Mouse (Mus musculus): Measurements from ENCODE around the gene Olfr2.

Gene Olfr2

GRCm38 (mm10) chr7:107005972-107006371 lies at the start of gene Olfr2:
Gene Olfr2, minus strand, starts transcription at chr7:107006072.
- no peak for DNase-seq (ENCODE audit: low read depth)

- DNase-seq (ENCODE audit: low read depth): peak; percentile 6
These were observed 41.7 kb upstream of the Olfr2 start for GRCm38 (mm10) chr7:107047578-107047977.

- DNase-seq (ENCODE audit: low read depth): peak; percentile 75
These were observed 40.0 kb upstream of the Olfr2 start for GRCm38 (mm10) chr7:107045833-107046232.

- peak; percentile 49 for DNase-seq (ENCODE audit: low read depth)
These were observed 38.5 kb upstream of the Olfr2 start for GRCm38 (mm10) chr7:107044407-107044806.

GRCm38 (mm10) chr7:107043136-107043535 lies 37.3 kb upstream of the Olfr2 start:
- no peak for DNase-seq (ENCODE audit: low read depth)

- no peak for DNase-seq (ENCODE audit: low read depth)
These were observed 34.2 kb upstream of the Olfr2 start for GRCm38 (mm10) chr7:107039934-107040563.

- DNase-seq (ENCODE audit: low read depth): no peak
These were observed 25.0 kb upstream of the Olfr2 start, which contains the start of gene Olfr713 for GRCm38 (mm10) chr7:107030874-107031273. Gene Olfr713, plus strand, starts transcription at chr7:107031174.

- DNase-seq (ENCODE audit: low read depth): peak; percentile 1
These were observed 1.7 kb downstream of the Olfr2 start for GRCm38 (mm10) chr7:107004169-107004568.

- DNase-seq (ENCODE audit: low read depth): peak; percentile 48
These were observed 5.1 kb downstream of the Olfr2 start for GRCm38 (mm10) chr7:107000798-107001197.

- no peak for DNase-seq (ENCODE audit: low read depth)
These were observed 20.6 kb downstream of the Olfr2 start for GRCm38 (mm10) chr7:106985236-106985635.

GRCm38 (mm10) chr7:106975353-106975752 lies 30.5 kb downstream of the Olfr2 start, which contains the start of gene Olfr711:
Gene Olfr711, minus strand, starts transcription at chr7:106975453.
- no peak for DNase-seq (ENCODE audit: low read depth)

- DNase-seq (ENCODE audit: low read depth): peak; percentile 61
These were observed 38.4 kb downstream of the Olfr2 start for GRCm38 (mm10) chr7:106967503-106967902.

GRCm38 (mm10) chr7:106963837-106964236 lies 42.0 kb downstream of the Olfr2 start, which contains the start of gene Olfr6:
Gene Olfr6, minus strand, starts transcription at chr7:106963937.
- no peak for DNase-seq (ENCODE audit: low read depth)

GRCm38 (mm10) chr7:106948212-106948611 lies 57.7 kb downstream of the Olfr2 start, which contains the start of gene Olfr710:
Gene Olfr710, minus strand, starts transcription at chr7:106948312.
- DNase-seq (ENCODE audit: low read depth): no peak
